Mouse (Mus musculus) kidney, adult 2 months (tissue): ENCODE results near the gene Sipa1. TPM values are rescaled to one million over a fixed set of nuclear protein-coding genes. Genes with fewer than 3 reads are reported as not detected.

Experiments
- DNase-seq: peaks from one replicate; pipeline ENCODE4 v3.0.0; 2021
- H3K27ac ChIP-seq: fragments of 200-500 bp; 2 replicates; pipeline ENCODE4 v1.5.1; 2012; ENCODE audit warnings: low read depth, low read length, control low read depth, inconsistent platforms; ENCODE audit not compliant: insufficient read depth
- H3K27me3 ChIP-seq: fragments of 200-500 bp; replicated peaks from 2 replicates; pipeline ENCODE4 v1.6.1; 2012; ENCODE audit warnings: mild to moderate bottlenecking, moderate library complexity, low read length, inconsistent platforms; ENCODE audit not compliant: control insufficient read depth, insufficient read depth
- H3K36me3 ChIP-seq: fragments of 200-500 bp; 2 replicates; pipeline ENCODE4 v1.6.1; 2012; ENCODE audit warnings: mild to moderate bottlenecking, moderate library complexity, low read length, inconsistent platforms; ENCODE audit not compliant: control insufficient read depth, insufficient read depth
- H3K4me1 ChIP-seq: fragments of 200-500 bp; 2 replicates; pipeline ENCODE4 v1.6.1; 2011; ENCODE audit warnings: low read length; ENCODE audit not compliant: control insufficient read depth, insufficient read depth
- H3K4me3 ChIP-seq: fragments of 200-500 bp; 2 replicates; pipeline ENCODE4 v1.5.1; 2011; ENCODE audit warnings: mild to moderate bottlenecking, low read depth, low read length, control low read depth; ENCODE audit not compliant: insufficient read depth
- CTCF ChIP-seq: fragments of 200-500 bp; conservative IDR thresholded peaks from 2 replicates; pipeline ENCODE4 v1.5.1; 2011; ENCODE audit warnings: low read depth, mild to moderate bottlenecking, control low read depth, low read length, moderate library complexity, mixed read lengths; ENCODE audit not compliant: insufficient read depth, insufficient read length
- POLR2A ChIP-seq: fragments of 200-500 bp; IDR thresholded peaks from one replicate; pipeline ENCODE4 v1.6.1; 2011; ENCODE audit warnings: low read depth, low read length, control low read depth
- WGBS: fragments of 180-500 bp; shearing (Covaris S2); methylation state at CpG from one replicate; pipeline ENCODE4 v1.1.7; 2018; 5-methylcytosine and 5-hydroxymethylcytosine counted together
- polyA plus RNA-seq: library from polyadenylated mRNA; depleted of rRNA; stranded (reverse); fragments of >200 nt; gene quantifications from 2 replicates; pipeline ENCODE4 v1.2.3, GENCODE M21; 2012; rRNA removed

Gene Sipa1
- polyA plus RNA-seq, 1 experiment = 35.4 TPM

- no peak for TF ChIP-seq CTCF
- no peak for TF ChIP-seq POLR2A
- H3K27me3 ChIP-seq = no peaks in the 10 kb centered on the region
- WGBS = 75% methylated on average over 8 of the region's 8 CpGs
These were observed 57.3 kb downstream of the Sipa1 start for GRCm38 (mm10) chr19:5606196-5606595.

GRCm38 (mm10) chr19:5605126-5605525 is 58.4 kb downstream of the Sipa1 start:
- TF ChIP-seq POLR2A (no peak), CTCF (no peak)
- Histone ChIP-seq H3K4me3 (no peak overlapping the region), H3K27me3 (no peaks in the 10 kb centered on the region), H3K27ac (no peak overlapping the region), H3K4me1 (peaks cover 7% of the 10 kb centered on the region; the same call in 1 of the 2 replicates), H3K36me3 (no peaks in the 10 kb centered on the region)
- 87% methylated on average over 7 of the region's 7 CpGs for WGBS
- DNase-seq = no peak

More at GRCm38 (mm10) chr19:5606196-5606595, 57.3 kb downstream of the Sipa1 start:
- H3K4me3 ChIP-seq = no peak overlapping the region
- no peak for DNase-seq
- H3K4me1 ChIP-seq = peaks cover 11% of the 10 kb centered on the region; the same call in 1 of the 2 replicates
- H3K36me3 ChIP-seq = no peaks in the 10 kb centered on the region
- no peak overlapping the region for H3K27ac ChIP-seq

GRCm38 (mm10) chr19:5603664-5604063 is 59.8 kb downstream of the Sipa1 start:
- H3K4me3 ChIP-seq = no peak overlapping the region
- peaks cover 5% of the 10 kb centered on the region; the same call in 1 of the 2 replicates for H3K4me1 ChIP-seq
- WGBS = 82% methylated on average over 7 of the region's 7 CpGs
- TF ChIP-seq CTCF (no peak), POLR2A (no peak)
- no peak overlapping the region for H3K27ac ChIP-seq
- H3K27me3 ChIP-seq = no peaks in the 10 kb centered on the region
- no peaks in the 10 kb centered on the region for H3K36me3 ChIP-seq
- DNase-seq = no peak

- under 1% methylated on average over 64 of the region's 64 CpGs for WGBS
- H3K4me3 ChIP-seq = peak within 1 kb of the TSS; percentile 74
- H3K4me1 ChIP-seq = peaks cover 5% of the 10 kb centered on the region; the same call in 1 of the 2 replicates
- H3K27ac ChIP-seq = peak within 1 kb of the TSS; percentile 10; the same call in 1 of the 2 replicates
- no peaks in the 10 kb centered on the region for H3K27me3 ChIP-seq
- peak; percentile 86 for DNase-seq
- no peaks in the 10 kb centered on the region for H3K36me3 ChIP-seq
- no peak for TF ChIP-seq POLR2A
- no peak for TF ChIP-seq CTCF
These were observed 61.6 kb downstream of the Sipa1 start, which contains the start of gene Rnaseh2c for GRCm38 (mm10) chr19:5601752-5602541. TSS of gene Rnaseh2c (plus strand) at chr19:5601873.

Other genes starting within 250 kb of the Sipa1 start
- 124 and 150 TPM in 2 replicates for gene Drap1, start 238.7 kb downstream of the Sipa1 start, polyA plus RNA-seq
- gene AI837181, start 238.6 kb downstream of the Sipa1 start, polyA plus RNA-seq = 71.4 and 78.4 TPM in 2 replicates
- gene Fosl1, start 216.2 kb downstream of the Sipa1 start, polyA plus RNA-seq = 0.07 and 0.27 TPM in 2 replicates
- gene Ccdc85b, start 205.8 kb downstream of the Sipa1 start, polyA plus RNA-seq = 5.0 and 5.8 TPM in 2 replicates
- 99.5 and 117 TPM in 2 replicates for gene Fibp, start 203.1 kb downstream of the Sipa1 start, polyA plus RNA-seq
- gene Ctsw, start 195.2 kb downstream of the Sipa1 start, polyA plus RNA-seq = 1.1 and 4.7 TPM in 2 replicates
- gene Efemp2, start 189.8 kb downstream of the Sipa1 start, polyA plus RNA-seq = 43.6 and 50.8 TPM in 2 replicates
- gene Mus81, start 175.3 kb downstream of the Sipa1 start, polyA plus RNA-seq = 29.8 and 35.1 TPM in 2 replicates
- gene Cfl1, start 173.3 kb downstream of the Sipa1 start, polyA plus RNA-seq = 395 and 413 TPM in 2 replicates
- gene 1700020D05Rik, start 159.9 kb downstream of the Sipa1 start, polyA plus RNA-seq = 0.62 and 0.69 TPM in 2 replicates
- gene Snx32, start 153.2 kb downstream of the Sipa1 start, polyA plus RNA-seq = 14.7 and 16.3 TPM in 2 replicates
- 9.0 and 10.4 TPM in 2 replicates for gene Ovol1, start 103.1 kb downstream of the Sipa1 start, polyA plus RNA-seq
- 10.2 and 13.3 TPM in 2 replicates for gene Ap5b1, start 95.7 kb downstream of the Sipa1 start, polyA plus RNA-seq
- gene Rnaseh2c, start 61.8 kb downstream of the Sipa1 start, polyA plus RNA-seq = 55.1 and 62.3 TPM in 2 replicates
- 60.3 and 67.4 TPM in 2 replicates for gene Kat5, start 53.5 kb downstream of the Sipa1 start, polyA plus RNA-seq
- 58.2 and 59.9 TPM in 2 replicates for gene Rela, start 26.2 kb downstream of the Sipa1 start, polyA plus RNA-seq
- 72.2 and 83.9 TPM in 2 replicates for gene Map3k11, start 25.0 kb upstream of the Sipa1 start, polyA plus RNA-seq
- 88.8 and 108 TPM in 2 replicates for gene Pcnx3, start 25.2 kb upstream of the Sipa1 start, polyA plus RNA-seq
- 0.08 and 0.13 TPM in 2 replicates for gene Kcnk7, start 40.7 kb upstream of the Sipa1 start, polyA plus RNA-seq
- gene Ehbp1l1, start 62.6 kb upstream of the Sipa1 start, polyA plus RNA-seq = 19.3 and 20.1 TPM in 2 replicates
- gene Fam89b, start 65.9 kb upstream of the Sipa1 start, polyA plus RNA-seq = 93.8 and 122 TPM in 2 replicates
- gene Ltbp3, start 77.2 kb upstream of the Sipa1 start, polyA plus RNA-seq = 52.8 and 61.8 TPM in 2 replicates
- gene Scyl1, start 107.7 kb upstream of the Sipa1 start, polyA plus RNA-seq = 107 and 134 TPM in 2 replicates
- gene Frmd8, start 211.6 kb upstream of the Sipa1 start, polyA plus RNA-seq = 18.5 and 23.1 TPM in 2 replicates
- 52.7 and 63.4 TPM in 2 replicates for gene Slc25a45, start 214.1 kb upstream of the Sipa1 start, polyA plus RNA-seq
- 0.52 and 0.73 TPM in 2 replicates for gene Tigd3, start 230.4 kb upstream of the Sipa1 start, polyA plus RNA-seq
- 71.5 and 79.7 TPM in 2 replicates for gene Dpf2, start 249.3 kb upstream of the Sipa1 start, polyA plus RNA-seq